In genomic region chr2:71607087-71607502, GRCm38 (mm10) we compare ENCODE assay signal across 20 mouse cellular contexts.
A peak's percentile ranks its signal among the peaks of the same experiment; 100 is the strongest.
DNase-seq lines count a peak whose midpoint lies in the region; ATAC-seq and TF ChIP-seq lines count a peak whose summit lies in the region.
"Had no signal": no experiment of that assay in that cellular context is flagged by ENCODE, and none has a peak within 500 bp of the region (broad histone marks: within the 10 kb centered on the region; RNA-seq: fewer than 3 reads in every experiment).

No protein-coding gene starts in this region.

- H3K9ac ChIP-seq in lung, embryonic 15.5 days: no peak overlapping the region
- no peak overlapping the region for H3K9ac ChIP-seq in intestine, embryonic 14.5 days (ENCODE audit: low read length)
- H3K9ac ChIP-seq in hindbrain, postnatal 0 days (replicated peaks; ENCODE audit: low read length): no peak overlapping the region
- H3K9ac ChIP-seq: heart, embryonic 13.5 days; hindbrain, embryonic 15.5 days; limb, embryonic 13.5 days; liver, embryonic 15.5 days; neural tube, embryonic 13.5 days had no signal

- H3K9me3 ChIP-seq in lung, embryonic 15.5 days: no peaks in the 10 kb centered on the region
- H3K9me3 ChIP-seq in intestine, embryonic 14.5 days (ENCODE audit: control insufficient read depth, low read length): no peaks in the 10 kb centered on the region
- H3K9me3 ChIP-seq in hindbrain, postnatal 0 days (ENCODE audit: low read length): no peaks in the 10 kb centered on the region; the same call in 1 of the 2 replicates
- H3K9me3 ChIP-seq: heart, embryonic 13.5 days; hindbrain, embryonic 15.5 days; limb, embryonic 13.5 days; liver, embryonic 15.5 days; neural tube, embryonic 13.5 days had no signal

- no peaks in the 10 kb centered on the region for H3K27me3 ChIP-seq in lung, embryonic 15.5 days
- no peaks in the 10 kb centered on the region for H3K27me3 ChIP-seq in intestine, embryonic 14.5 days (replicated peaks; ENCODE audit: control insufficient read depth, insufficient read depth, low read length)
- no peaks in the 10 kb centered on the region for H3K27me3 ChIP-seq in small intestine, adult 2 months (ENCODE audit: control insufficient read depth, insufficient read depth, low read length)
- H3K27me3 ChIP-seq in hindbrain, postnatal 0 days (ENCODE audit: insufficient read depth, low read length): no peaks in the 10 kb centered on the region
- H3K27me3 ChIP-seq: hindbrain, embryonic 15.5 days; limb, embryonic 13.5 days; liver, embryonic 15.5 days; Patski had no signal

- 0 out of 2 replicates have a peak overlapping the region, but pooled peaks have one; percentile 18 for H3K27ac ChIP-seq in lung, embryonic 15.5 days
- H3K27ac ChIP-seq in intestine, embryonic 14.5 days (ENCODE audit: low read depth): no peak overlapping the region
- peak overlapping the region; percentile 82 for H3K27ac ChIP-seq in small intestine, adult 2 months (ENCODE audit: insufficient read depth, low read depth, low read length)
- H3K27ac ChIP-seq in hindbrain, postnatal 0 days: no peak overlapping the region
- H3K27ac ChIP-seq: heart, embryonic 13.5 days; hindbrain, embryonic 15.5 days; limb, embryonic 13.5 days; liver, embryonic 15.5 days; neural tube, embryonic 13.5 days had no signal

- no peak for TF ChIP-seq CTCF in small intestine, adult 2 months (IDR thresholded peaks at IDR 0.05; ENCODE audit: extremely low read depth, insufficient read length, insufficient replicate concordance, low read depth, low read length)
- no peak for TF ChIP-seq CTCF in hindbrain, postnatal 0 days (IDR thresholded peaks at IDR 0.05; ENCODE audit: low read depth)

- ATAC-seq in lung, embryonic 15.5 days (ENCODE audit: borderline replicate concordance, extremely low read depth, low FRiP score, low TSS enrichment): no peak
- ATAC-seq in intestine, embryonic 14.5 days (replicated peaks; ENCODE audit: low FRiP score, low TSS enrichment, low read depth): peak; percentile 50; the same call in 1 of the 2 replicates
- ATAC-seq in monocyte, adult 5-6 weeks (replicated peaks; ENCODE audit: insufficient number of reproducible peaks, low FRiP score, low TSS enrichment, poor library complexity, severe bottlenecking): no peak
- ATAC-seq in megakaryocyte progenitor cell, adult 5-6 weeks (replicated peaks; ENCODE audit: poor library complexity): no peak
- ATAC-seq in hindbrain, postnatal 0 days: no peak
- ATAC-seq: Patski had no signal

- no peak for DNase-seq in lung, postnatal 10 days
- no peak for DNase-seq in intestine, embryonic 14.5 days (ENCODE audit: low spot score)
- peak; percentile 91 for DNase-seq in kidney, adult 9 months
- no peak for DNase-seq in hindbrain, postnatal 0 days (ENCODE audit: low spot score)
- DNase-seq: adrenal gland, postnatal 14 days; cerebellum, postnatal 10 days; lung, postnatal 4 days; right cerebral cortex, postnatal 14 days; thymus, adult 2 months had no signal

- WGBS in lung, embryonic 15.5 days: 47% methylated on average over 3 of the region's 3 CpGs
- 67% methylated on average over 3 of the region's 3 CpGs for WGBS in intestine, embryonic 14.5 days
- WGBS in small intestine, adult 2 months: 30% methylated on average over 3 of the region's 3 CpGs
- 92% methylated on average over 3 of the region's 3 CpGs for WGBS in hindbrain, postnatal 0 days

- H3K36me3 ChIP-seq in lung, embryonic 15.5 days: no peaks in the 10 kb centered on the region
- no peaks in the 10 kb centered on the region for H3K36me3 ChIP-seq in intestine, embryonic 14.5 days (ENCODE audit: control insufficient read depth, insufficient read depth, low read length)
- H3K36me3 ChIP-seq in small intestine, adult 2 months (ENCODE audit: control insufficient read depth, insufficient read depth, low read length): no peaks in the 10 kb centered on the region
- H3K36me3 ChIP-seq in hindbrain, postnatal 0 days (ENCODE audit: insufficient read depth, low read length): no peaks in the 10 kb centered on the region
- H3K36me3 ChIP-seq: heart, embryonic 13.5 days; hindbrain, embryonic 15.5 days; limb, embryonic 13.5 days; liver, embryonic 15.5 days; neural tube, embryonic 13.5 days had no signal

- 0 out of 2 replicates have a peak, but pooled peaks cover 8% of the 10 kb centered on the region for H3K4me1 ChIP-seq in lung, embryonic 15.5 days
- no peaks in the 10 kb centered on the region for H3K4me1 ChIP-seq in intestine, embryonic 14.5 days (replicated peaks; ENCODE audit: control insufficient read depth, insufficient read depth, low read length)
- peaks cover 7% of the 10 kb centered on the region; the same call in 1 of the 2 replicates for H3K4me1 ChIP-seq in small intestine, adult 2 months (ENCODE audit: control insufficient read depth, insufficient read depth, insufficient read length, low read length)
- H3K4me1 ChIP-seq in hindbrain, postnatal 0 days (ENCODE audit: insufficient read depth, low read length): 0 out of 2 replicates have a peak, but pooled peaks cover 8% of the 10 kb centered on the region
- H3K4me1 ChIP-seq: liver, embryonic 15.5 days had no signal

- no peak for TF ChIP-seq POLR2A in small intestine, adult 2 months (IDR thresholded peaks at IDR 0.05; ENCODE audit: low read depth, low read length)

- H3K4me2 ChIP-seq in lung, embryonic 15.5 days: no peak overlapping the region
- H3K4me2 ChIP-seq in intestine, embryonic 14.5 days (ENCODE audit: low read length): no peak overlapping the region
- no peak overlapping the region for H3K4me2 ChIP-seq in hindbrain, postnatal 0 days (ENCODE audit: low read depth, low read length)
- H3K4me2 ChIP-seq: heart, embryonic 13.5 days; hindbrain, embryonic 15.5 days; limb, embryonic 13.5 days; liver, embryonic 15.5 days; midbrain, embryonic 11.5 days; neural tube, embryonic 13.5 days had no signal

- no peak overlapping the region for H3K4me3 ChIP-seq in lung, embryonic 15.5 days
- H3K4me3 ChIP-seq in intestine, embryonic 14.5 days (ENCODE audit: low read depth, low read length): no peak overlapping the region
- H3K4me3 ChIP-seq in small intestine, adult 2 months (ENCODE audit: low read depth, low read length): no peak overlapping the region
- no peak overlapping the region for H3K4me3 ChIP-seq in hindbrain, postnatal 0 days (ENCODE audit: low read length)
- H3K4me3 ChIP-seq: heart, embryonic 13.5 days; hindbrain, embryonic 15.5 days; limb, embryonic 13.5 days; liver, embryonic 15.5 days; neural tube, embryonic 13.5 days had no signal

Comparison
In these comparisons a context has a peak if more than half of its experiments do, and no peak if none do; other contexts are left out.
1. H3K27ac ChIP-seq: peak in lung, embryonic 15.5 days (single experiment) and small intestine, adult 2 months (single experiment); none in intestine, embryonic 14.5 days (single experiment) and hindbrain, postnatal 0 days (single experiment).